Mouse (Mus musculus) liver, adult 10 weeks (tissue): ENCODE measurements around the gene Mylk3. TPM values are rescaled to one million over a fixed set of nuclear protein-coding genes. Genes with fewer than 3 reads are reported as not detected.

Experiments
- polyA plus RNA-seq: library from polyadenylated mRNA; stranded (reverse); fragments of 350-450 nt; fragmentation: Illumina TruSeq; extraction: RNeasy Lipid Tissue Mini Kit (QIAGEN cat#74804); gene quantifications from one replicate; pipeline ENCODE4 v1.2.3, GENCODE M21; 2014; ENCODE audit warnings: low read depth, low replicate concordance

The Mylk3 gene
- 0.45 TPM for polyA plus RNA-seq

GRCm38 (mm10) chr8:85386205-85386604 is at the start of gene Mylk3:
TSS of gene Mylk3 (minus strand) at chr8:85386345.

GRCm38 (mm10) chr8:85432168-85433016 is 46.2 kb upstream of the Mylk3 start, which contains the start of gene 4921524J17Rik:
TSS of gene 4921524J17Rik (minus strand) at chr8:85432833.

DNA sequence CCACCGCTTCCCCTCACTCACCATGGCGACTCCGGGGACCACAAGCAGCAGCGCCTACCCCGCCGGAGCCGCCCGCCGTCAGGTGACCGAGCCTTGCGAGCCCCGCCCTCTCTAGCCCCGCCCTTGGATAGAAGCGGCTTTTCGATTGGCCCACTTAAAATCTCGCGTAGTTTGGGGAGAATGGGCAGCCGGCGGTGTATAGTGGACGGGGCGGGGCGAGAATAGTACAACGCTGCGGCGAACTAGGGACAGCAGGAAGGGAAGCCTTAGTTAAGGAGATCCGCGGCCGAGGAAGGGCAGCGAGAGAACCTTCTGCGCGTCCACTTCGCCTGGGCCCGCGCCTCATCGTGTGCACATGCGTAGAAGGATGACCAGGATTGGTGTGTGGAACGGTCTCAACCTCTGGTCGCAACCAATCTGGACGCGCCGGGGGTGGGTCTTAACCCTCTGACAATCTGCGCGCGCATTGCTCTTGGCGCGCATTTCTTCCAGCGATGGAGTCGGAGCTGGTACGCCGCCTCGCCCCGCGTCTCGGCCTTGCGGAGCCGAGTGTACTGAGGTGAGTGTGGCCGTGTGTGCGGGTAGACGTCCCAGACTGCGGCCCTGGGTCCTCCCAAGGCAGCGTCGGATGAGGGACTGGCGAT is 86.6 kb downstream of the Mylk3 start, which contains the start of the genes Orc6 and Vps35:
TSS of gene Orc6 (plus strand) at position 199 of the 644 bp plus-strand sequence.
TSS of gene Vps35 (minus strand) at position 369 of the 644 bp plus-strand sequence.

Other genes with a start within 250 kb of the Mylk3 start
- gene Cks1brt, start 234.4 kb downstream of the Mylk3 start, polyA plus RNA-seq, result not detected
- gene Olfr371, start 160.4 kb downstream of the Mylk3 start, polyA plus RNA-seq, result not detected
- 11.0 TPM for gene Orc6, start 86.7 kb downstream of the Mylk3 start, polyA plus RNA-seq
- gene Vps35, start 86.5 kb downstream of the Mylk3 start, polyA plus RNA-seq, result 163 TPM
- 15.9 TPM for gene 4921524J17Rik, start 46.5 kb upstream of the Mylk3 start, polyA plus RNA-seq
- 160 TPM for gene Gpt2, start 106.2 kb upstream of the Mylk3 start, polyA plus RNA-seq
- 163 TPM for gene Dnaja2, start 169.0 kb upstream of the Mylk3 start, polyA plus RNA-seq